Comparison of ENCODE assay signal across 10 mouse cellular contexts in genomic region chr7:126696886-126697285, GRCm38 (mm10). TPM values are rescaled to one million over a fixed set of nuclear protein-coding genes. Genes with fewer than 3 reads are reported as not detected.
DNase-seq lines count a peak whose midpoint lies in the region; ATAC-seq lines count a peak whose summit lies in the region.
"Had no signal": no experiment of that assay in that cellular context is flagged by ENCODE, and none has a peak within 500 bp of the region (broad histone marks: within the 10 kb centered on the region; RNA-seq: fewer than 3 reads in every experiment).

No protein-coding gene starts in this region.

- no peaks in the 10 kb centered on the region for H3K9me3 ChIP-seq in megakaryocyte, embryonic 14.5 days
- H3K9me3 ChIP-seq in forebrain, embryonic 12.5 days: no peaks in the 10 kb centered on the region
- H3K9me3 ChIP-seq in limb, embryonic 13.5 days: no peaks in the 10 kb centered on the region
- H3K9me3 ChIP-seq in stomach, embryonic 14.5 days (ENCODE audit: control insufficient read depth, low read depth, low read length): no peaks in the 10 kb centered on the region

- no peak for ATAC-seq in megakaryocyte, adult 5-6 weeks (ENCODE audit: poor library complexity, severe bottlenecking)
- no peak for ATAC-seq in forebrain, embryonic 12.5 days (ENCODE audit: low FRiP score)
- ATAC-seq in limb, embryonic 13.5 days (ENCODE audit: low FRiP score, low read depth): no peak
- ATAC-seq in stomach, embryonic 14.5 days (ENCODE audit: insufficient number of reproducible peaks, insufficient read depth, low FRiP score, low read depth): no peak

- peaks cover 89% of the 10 kb centered on the region for H3K4me1 ChIP-seq in megakaryocyte, embryonic 14.5 days
- H3K4me1 ChIP-seq in forebrain, embryonic 12.5 days: peaks cover 38% of the 10 kb centered on the region
- peaks cover 31% of the 10 kb centered on the region for H3K4me1 ChIP-seq in limb, embryonic 13.5 days
- H3K4me1 ChIP-seq in stomach, embryonic 14.5 days (ENCODE audit: control insufficient read depth, insufficient read depth, low read length): peaks cover 6% of the 10 kb centered on the region; the same call in 1 of the 2 replicates

- intact Hi-C loops in left cerebral cortex, postnatal 14 days (cut with DNase I): loop anchor here (5.0 kb wide), 1 partner anchor 130 kb away; the partner anchor contains the start of gene Eif3c

- peak overlapping the region; percentile 73 for H3K9ac ChIP-seq in forebrain, embryonic 12.5 days
- peak overlapping the region; percentile 87 for H3K9ac ChIP-seq in limb, embryonic 13.5 days
- H3K9ac ChIP-seq in stomach, embryonic 14.5 days (replicated peaks; ENCODE audit: low read depth, low read length): peak overlapping the region; percentile 49; the same call in 1 of the 2 replicates

- WGBS in forebrain, embryonic 12.5 days: 83% methylated on average over 3 of the region's 3 CpGs
- WGBS in limb, embryonic 13.5 days: 73% methylated on average over 3 of the region's 3 CpGs
- WGBS in stomach, embryonic 14.5 days: 85% methylated on average over 3 of the region's 3 CpGs

- H3K27me3 ChIP-seq in megakaryocyte, embryonic 14.5 days (replicated peaks): no peaks in the 10 kb centered on the region
- 0 out of 2 replicates have a peak, but pooled peaks cover under 1% of the 10 kb centered on the region for H3K27me3 ChIP-seq in forebrain, embryonic 12.5 days
- H3K27me3 ChIP-seq in limb, embryonic 13.5 days: no peaks in the 10 kb centered on the region
- H3K27me3 ChIP-seq in stomach, embryonic 14.5 days (ENCODE audit: control insufficient read depth, insufficient read depth, low read length): no peaks in the 10 kb centered on the region

- peak overlapping the region; percentile 96 for H3K4me3 ChIP-seq in megakaryocyte, embryonic 14.5 days (replicated peaks)
- H3K4me3 ChIP-seq in forebrain, embryonic 12.5 days (replicated peaks): peak overlapping the region; percentile 79
- H3K4me3 ChIP-seq in limb, embryonic 13.5 days: peak overlapping the region; percentile 84
- H3K4me3 ChIP-seq in stomach, embryonic 14.5 days (ENCODE audit: low read depth, low read length): peak overlapping the region; percentile 79

- H3K4me2 ChIP-seq in forebrain, embryonic 12.5 days: peak overlapping the region; percentile 93
- peak overlapping the region; percentile 96 for H3K4me2 ChIP-seq in limb, embryonic 13.5 days (replicated peaks)
- H3K4me2 ChIP-seq in stomach, embryonic 14.5 days (replicated peaks; ENCODE audit: low read depth, low read length): peak overlapping the region; percentile 95

- DNase-seq in layer of hippocampus, adult 11-12 months (ENCODE audit: low spot score): no peak
- no peak for DNase-seq in left cerebral cortex, postnatal 14 days (ENCODE audit: low spot score in 2 of 2)
- no peak for DNase-seq in frontal cortex, postnatal 36 days (ENCODE audit: low spot score in 2 of 2)
- DNase-seq: kidney, postnatal 14 days; right cerebral cortex, postnatal 25 days had no signal

- peaks cover 66% of the 10 kb centered on the region for H3K36me3 ChIP-seq in megakaryocyte, embryonic 14.5 days (replicated peaks; ENCODE audit: low read length)
- peaks cover 30% of the 10 kb centered on the region for H3K36me3 ChIP-seq in forebrain, embryonic 12.5 days (replicated peaks)
- peaks cover 13% of the 10 kb centered on the region for H3K36me3 ChIP-seq in limb, embryonic 13.5 days
- peaks cover 6% of the 10 kb centered on the region; the same call in 1 of the 2 replicates for H3K36me3 ChIP-seq in stomach, embryonic 14.5 days (ENCODE audit: control insufficient read depth, insufficient read depth, low read length)

- no peak overlapping the region for H3K27ac ChIP-seq in forebrain, embryonic 12.5 days
- no peak overlapping the region for H3K27ac ChIP-seq in limb, embryonic 13.5 days
- no peak overlapping the region for H3K27ac ChIP-seq in stomach, embryonic 14.5 days (ENCODE audit: low read length)

RNA-seq across cellular contexts. Expression of gene Slx1b, which starts 1.3 kb away (rescaled TPM):
- 7.3 and 9.7 TPM in 2 replicates for polyA plus RNA-seq in megakaryocyte, embryonic 14.5 days (2012; ENCODE audit: insufficient read depth, low replicate concordance)
- total RNA-seq in megakaryocyte, adult 5-6 weeks (2015): 4.1 and 6.0 TPM in 2 replicates
- 4.7 and 5.9 TPM in 2 replicates for total RNA-seq in megakaryocyte, adult 5-6 weeks (2017)
- 14.7 and 14.9 TPM in 2 replicates for polyA plus RNA-seq in forebrain, embryonic 12.5 days (2016; fragmentation: Nextera tagmentation; extraction: Ambion mirVana)
- 15.2 and 15.9 TPM in 2 replicates for polyA plus RNA-seq in limb, embryonic 13.5 days (2015; fragmentation: Nextera tagmentation; extraction: Ambion mirVana)
- 7.1 and 8.4 TPM in 2 replicates for polyA plus RNA-seq in stomach, embryonic 14.5 days (2014; fragmentation: Nextera tagmentation; extraction: Ambion mirVana)
- total RNA-seq in left cerebral cortex, postnatal 14 days (2021): 10 to 100 TPM; 13.6 to 15.9 TPM

RNA-seq across cellular contexts. Expression of gene Bola2, which starts 1.7 kb away (rescaled TPM):
- polyA plus RNA-seq in megakaryocyte, embryonic 14.5 days (2012; ENCODE audit: insufficient read depth, low replicate concordance): 185 and 696 TPM in 2 replicates
- total RNA-seq in megakaryocyte, adult 5-6 weeks (2015): 49.8 and 60.5 TPM in 2 replicates
- 106 and 161 TPM in 2 replicates for total RNA-seq in megakaryocyte, adult 5-6 weeks (2017)
- 146 and 157 TPM in 2 replicates for polyA plus RNA-seq in forebrain, embryonic 12.5 days (2016; fragmentation: Nextera tagmentation; extraction: Ambion mirVana)
- polyA plus RNA-seq in limb, embryonic 13.5 days (2015; fragmentation: Nextera tagmentation; extraction: Ambion mirVana): 134 and 138 TPM in 2 replicates
- 118 and 127 TPM in 2 replicates for polyA plus RNA-seq in stomach, embryonic 14.5 days (2014; fragmentation: Nextera tagmentation; extraction: Ambion mirVana)
- total RNA-seq in left cerebral cortex, postnatal 14 days (2021): 100 to 1,000 TPM; 108 to 113 TPM

RNA-seq across cellular contexts. Expression of gene Coro1a, which starts 10.7 kb away (rescaled TPM):
- polyA plus RNA-seq in megakaryocyte, embryonic 14.5 days (2012; ENCODE audit: insufficient read depth, low replicate concordance): 1,070 and 1,578 TPM in 2 replicates
- 1,020 and 1,059 TPM in 2 replicates for total RNA-seq in megakaryocyte, adult 5-6 weeks (2015)
- 1,317 and 1,554 TPM in 2 replicates for total RNA-seq in megakaryocyte, adult 5-6 weeks (2017)
- polyA plus RNA-seq in forebrain, embryonic 12.5 days (2016; fragmentation: Nextera tagmentation; extraction: Ambion mirVana): 49.1 and 51.0 TPM in 2 replicates
- polyA plus RNA-seq in limb, embryonic 13.5 days (2015; fragmentation: Nextera tagmentation; extraction: Ambion mirVana): 34.1 and 36.6 TPM in 2 replicates
- polyA plus RNA-seq in stomach, embryonic 14.5 days (2014; fragmentation: Nextera tagmentation; extraction: Ambion mirVana): 28.6 and 29.5 TPM in 2 replicates
- total RNA-seq in left cerebral cortex, postnatal 14 days (2021): 100 to 1,000 TPM; 173 to 185 TPM

RNA-seq across cellular contexts. Expression of gene Sult1a1, which starts 20.7 kb away (rescaled TPM):
- polyA plus RNA-seq in megakaryocyte, embryonic 14.5 days (2012; ENCODE audit: insufficient read depth, low replicate concordance): 0.87 and 3.0 TPM in 2 replicates
- total RNA-seq in megakaryocyte, adult 5-6 weeks (2015): 4.8 and 6.6 TPM in 2 replicates
- total RNA-seq in megakaryocyte, adult 5-6 weeks (2017): 6.6 and 6.9 TPM in 2 replicates
- 0.42 and 0.54 TPM in 2 replicates for polyA plus RNA-seq in forebrain, embryonic 12.5 days (2016; fragmentation: Nextera tagmentation; extraction: Ambion mirVana)
- polyA plus RNA-seq in limb, embryonic 13.5 days (2015; fragmentation: Nextera tagmentation; extraction: Ambion mirVana): 4.6 and 4.8 TPM in 2 replicates
- 5.8 and 7.0 TPM in 2 replicates for polyA plus RNA-seq in stomach, embryonic 14.5 days (2014; fragmentation: Nextera tagmentation; extraction: Ambion mirVana)
- 10 to 100 TPM in 1 of 2 experiments, 1 to 10 TPM in 1; 6.7 to 12.7 TPM for total RNA-seq in left cerebral cortex, postnatal 14 days (2021)

RNA-seq across cellular contexts. Expression of gene Sgf29, which starts 47.8 kb away (rescaled TPM):
- 31.0 and 69.1 TPM in 2 replicates for polyA plus RNA-seq in megakaryocyte, embryonic 14.5 days (2012; ENCODE audit: insufficient read depth, low replicate concordance)
- total RNA-seq in megakaryocyte, adult 5-6 weeks (2015): 42.1 and 55.6 TPM in 2 replicates
- 27.3 and 35.5 TPM in 2 replicates for total RNA-seq in megakaryocyte, adult 5-6 weeks (2017)
- 39.4 and 51.2 TPM in 2 replicates for polyA plus RNA-seq in forebrain, embryonic 12.5 days (2016; fragmentation: Nextera tagmentation; extraction: Ambion mirVana)
- polyA plus RNA-seq in limb, embryonic 13.5 days (2015; fragmentation: Nextera tagmentation; extraction: Ambion mirVana): 56.8 and 63.8 TPM in 2 replicates
- polyA plus RNA-seq in stomach, embryonic 14.5 days (2014; fragmentation: Nextera tagmentation; extraction: Ambion mirVana): 61.2 and 67.4 TPM in 2 replicates
- 10 to 100 TPM; 32.0 to 33.8 TPM for total RNA-seq in left cerebral cortex, postnatal 14 days (2021)

Comparison
In these comparisons a context has a peak if more than half of its experiments do, and no peak if none do; other contexts are left out.
1. RNA of gene Coro1a, which starts 10.7 kb away (polyA plus RNA-seq): 1,070 to 1,578 TPM in megakaryocyte, embryonic 14.5 days; 49.1 to 51.0 TPM in forebrain, embryonic 12.5 days, 34.1 to 36.6 TPM in limb, embryonic 13.5 days and 28.6 to 29.5 TPM in stomach, embryonic 14.5 days; every median in the first group is over 10 times any median in the second.
2. Peak in every context shown above with its lines, with median percentiles within 50 percentile points of each other: H3K4me3 ChIP-seq, H3K4me2 ChIP-seq and H3K9ac ChIP-seq.